Mouse (Mus musculus) embryo, embryonic 11 days (tissue): Measurements from ENCODE around the gene Gm21721.
"Not testable (repeated sequence)": the region's sequence is repeated elsewhere in the genome, so short reads cannot be mapped to it uniquely, and the experiment has no call there.

Source experiments
- DNase-seq: peaks from one replicate; pipeline ENCODE4 v3.0.0-alpha.2; 2015

Gene Gm21721

DNA sequence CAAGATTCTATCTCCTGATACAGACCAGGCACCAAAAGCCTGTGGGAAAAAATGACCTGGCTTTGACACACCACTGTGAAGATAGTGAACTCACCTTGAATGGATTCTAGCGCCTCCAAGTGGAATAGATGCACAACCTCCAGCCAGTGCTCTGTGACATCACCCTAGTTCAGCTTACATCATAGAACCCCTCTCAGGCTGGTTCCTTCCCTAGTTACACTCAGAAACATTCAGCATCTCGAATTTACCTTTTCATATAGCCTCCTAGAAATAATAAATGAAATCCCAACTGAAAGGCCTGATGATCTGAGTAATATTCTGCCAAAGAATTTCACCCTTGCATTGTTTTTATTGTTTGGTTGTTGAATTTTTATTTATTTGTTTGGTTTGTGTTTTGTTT is at the start of gene Gm21721:
Gm21721 (minus strand) TSS at position 101 of the 400 bp plus-strand sequence.
- DNase-seq: not testable (repeated sequence)
